Mouse (Mus musculus) spleen, adult 2 months (tissue): ENCODE data around the gene Slc50a1. TPM values are rescaled to one million over a fixed set of nuclear protein-coding genes. Genes with fewer than 3 reads are reported as not detected.

ENCODE experiments used
- DNase-seq, 2 experiments: peaks; one replicate each; pipeline versions ENCODE4 v3.0.0 to v3.0.0-alpha.2; 2012 to 2021; ENCODE audit warnings: low spot score in 2 of 2, low read depth in 1 of 2
- H3K27ac ChIP-seq: fragments of 200-500 bp; 2 replicates; pipeline ENCODE4 v1.5.1; 2012; ENCODE audit warnings: low read length, inconsistent platforms; ENCODE audit not compliant: insufficient read depth
- H3K27me3 ChIP-seq: fragments of 200-500 bp; 2 replicates; pipeline ENCODE4 v1.6.1; 2012; ENCODE audit warnings: mild to moderate bottlenecking, moderate library complexity, low read length, inconsistent platforms; ENCODE audit not compliant: control insufficient read depth, insufficient read depth
- H3K36me3 ChIP-seq: fragments of 200-500 bp; 2 replicates; pipeline ENCODE4 v1.6.1; 2012; ENCODE audit warnings: mild to moderate bottlenecking, low read length, inconsistent platforms; ENCODE audit not compliant: control insufficient read depth, insufficient read depth
- H3K4me1 ChIP-seq: fragments of 200-500 bp; 2 replicates; pipeline ENCODE4 v1.6.1; 2011; ENCODE audit warnings: inconsistent platforms; ENCODE audit not compliant: control insufficient read depth, insufficient read depth, insufficient read length
- H3K4me3 ChIP-seq: fragments of 200-500 bp; 2 replicates; pipeline ENCODE4 v1.5.1; 2011; ENCODE audit warnings: mild to moderate bottlenecking, inconsistent platforms; ENCODE audit not compliant: insufficient read depth, insufficient read length; ENCODE audit errors: extremely low read depth
- CTCF ChIP-seq: fragments of 200-500 bp; IDR thresholded peaks from 2 replicates; pipeline ENCODE4 v1.5.1; 2011; ENCODE audit warnings: mild to moderate bottlenecking, inconsistent platforms; ENCODE audit not compliant: insufficient read depth, insufficient read length, insufficient replicate concordance; ENCODE audit errors: extremely low read depth
- POLR2A ChIP-seq: fragments of 200-500 bp; IDR thresholded peaks from 2 replicates; pipeline ENCODE4 v1.6.1; 2011; ENCODE audit warnings: low read depth, low read length, inconsistent platforms
- WGBS: fragments of 180-500 bp; shearing (Covaris S2); methylation state at CpG from one replicate; pipeline ENCODE4 v1.1.7; 2018; 5-methylcytosine and 5-hydroxymethylcytosine counted together
- polyA plus RNA-seq: library from polyadenylated mRNA; depleted of rRNA; stranded (reverse); fragments of >200 nt; gene quantifications from 2 replicates; pipeline ENCODE4 v1.2.3, GENCODE M21; 2012

Slc50a1 gene
- polyA plus RNA-seq, 1 experiment: 207 TPM

- no peak for TF ChIP-seq CTCF
- no peak for TF ChIP-seq POLR2A
- no peak for DNase-seq
- peaks cover 28% of the 10 kb centered on the region for H3K4me1 ChIP-seq
- H3K36me3 ChIP-seq: no peaks in the 10 kb centered on the region
- no peak overlapping the region for H3K27ac ChIP-seq
- no peak overlapping the region for H3K4me3 ChIP-seq
- whole genome bisulfite sequencing: 95% methylated on average over 6 of the region's 6 CpGs
- no peaks in the 10 kb centered on the region for H3K27me3 ChIP-seq
Measured at GRCm38 (mm10) chr3:89232614-89233013, 37.8 kb downstream of the Slc50a1 start.

- no peaks in the 10 kb centered on the region for H3K36me3 ChIP-seq
- WGBS: 69% methylated on average over 16 of the region's 16 CpGs
- H3K4me3 ChIP-seq: no peak overlapping the region
- H3K27ac ChIP-seq: no peak overlapping the region
- DNase-seq: no peak
- peaks cover 5% of the 10 kb centered on the region; the same call in 1 of the 2 replicates for H3K27me3 ChIP-seq
- no peak for TF ChIP-seq POLR2A
- TF ChIP-seq CTCF: no peak
- H3K4me1 ChIP-seq: peaks cover 35% of the 10 kb centered on the region
Measured at GRCm38 (mm10) chr3:89231772-89232275, 38.5 kb downstream of the Slc50a1 start.

GRCm38 (mm10) chr3:89231345-89231744, 39.0 kb downstream of the Slc50a1 start:
- Histone ChIP-seq H3K27me3 (peaks cover 8% of the 10 kb centered on the region; the same call in 1 of the 2 replicates), H3K27ac (no peak overlapping the region), H3K4me1 (peaks cover 35% of the 10 kb centered on the region), H3K36me3 (no peaks in the 10 kb centered on the region), H3K4me3 (no peak overlapping the region)
- WGBS: 25% methylated on average over 7 of the region's 7 CpGs
- no peak for TF ChIP-seq POLR2A
- no peak for DNase-seq

GRCm38 (mm10) chr3:89230561-89230960, 39.8 kb downstream of the Slc50a1 start:
- Histone ChIP-seq H3K4me1 (peaks cover 35% of the 10 kb centered on the region), H3K36me3 (no peaks in the 10 kb centered on the region), H3K27ac (no peak overlapping the region), H3K4me3 (no peak overlapping the region), H3K27me3 (peaks cover 8% of the 10 kb centered on the region; the same call in 1 of the 2 replicates)
- TF ChIP-seq CTCF: no peak
- TF ChIP-seq POLR2A: no peak
- 83% methylated on average over 2 of the region's 2 CpGs for WGBS
- DNase-seq: no peak

GRCm38 (mm10) chr3:89229276-89229675, 41.1 kb downstream of the Slc50a1 start:
- Histone ChIP-seq H3K36me3 (no peaks in the 10 kb centered on the region), H3K27me3 (peaks cover 8% of the 10 kb centered on the region; the same call in 1 of the 2 replicates)
- WGBS: 87% methylated on average over 4 of the region's 4 CpGs

GRCm38 (mm10) chr3:89228836-89229235, 41.5 kb downstream of the Slc50a1 start, which contains the start of gene Muc1:
TSS of gene Muc1 (plus strand) at chr3:89229057.
- Histone ChIP-seq H3K4me3 (peak within 1 kb of the TSS; percentile 56), H3K27me3 (peaks cover 8% of the 10 kb centered on the region; the same call in 1 of the 2 replicates), H3K4me1 (peaks cover 23% of the 10 kb centered on the region; the same call in 1 of the 2 replicates), H3K36me3 (no peaks in the 10 kb centered on the region), H3K27ac (no peak within 1 kb of the TSS)
- 68% methylated on average over 10 of the region's 10 CpGs for WGBS
- DNase-seq: no peak
- TF ChIP-seq CTCF (no peak), POLR2A (no peak)

More at GRCm38 (mm10) chr3:89229276-89229675, 41.1 kb downstream of the Slc50a1 start:
- Histone ChIP-seq H3K4me3 (no peak overlapping the region), H3K27ac (no peak overlapping the region), H3K4me1 (peaks cover 28% of the 10 kb centered on the region)
- DNase-seq: no peak
- TF ChIP-seq CTCF: no peak
- TF ChIP-seq POLR2A: no peak

GRCm38 (mm10) chr3:89228180-89228549, 42.2 kb downstream of the Slc50a1 start:
- Histone ChIP-seq H3K27ac (no peak overlapping the region), H3K4me1 (peaks cover 17% of the 10 kb centered on the region; the same call in 1 of the 2 replicates), H3K27me3 (peaks cover 8% of the 10 kb centered on the region; the same call in 1 of the 2 replicates), H3K4me3 (peak overlapping the region; percentile 56), H3K36me3 (no peaks in the 10 kb centered on the region)
- TF ChIP-seq POLR2A (no peak), CTCF (peak; percentile 93)
- under 1% methylated on average over 18 of the region's 20 CpGs for WGBS
- DNase-seq: peak; percentile 58 to 87
